Mouse (Mus musculus): ENCODE measurements around the gene Rwdd3. TPM values are rescaled to one million over a fixed set of nuclear protein-coding genes. Genes with fewer than 3 reads are reported as not detected.

Rwdd3 gene
- total RNA-seq (2021): 1 to 10 TPM; 2.0 to 2.5 TPM
- long read RNA-seq, experiment 1, partial matches to known transcripts: 0 of 6 reads
- long read RNA-seq, experiment 1, other reads (novel, unspliced or antisense): 2 of 6 reads
- long read RNA-seq, experiment 2, partial matches to known transcripts: 0 of 2 reads
- long read RNA-seq, experiment 2, other reads (novel, unspliced or antisense): 1 of 2 reads

GRCm38 (mm10) chr3:121171243-121171871, at the start of gene Rwdd3:
Gene Rwdd3 (minus strand): TSS chr3:121171695.
- intact Hi-C loops (cut with DNase I): loop anchor here (2.0 to 5.0 kb wide), 4 partner anchors 91 to 329 kb away; no protein-coding TSS in a partner anchor
- peak; percentile 93 for DNase-seq
- Histone ChIP-seq H3K4me3 (peak within 1 kb of the TSS; percentile 90), H3K27ac (peak within 1 kb of the TSS; percentile 86)
- peak; percentile 98 for TF ChIP-seq CTCF (IDR thresholded peaks at IDR 0.05)

- Histone ChIP-seq H3K4me3 (no peak overlapping the region), H3K27ac (peak overlapping the region; percentile 84)
- DNase-seq: no peak
- intact Hi-C loops (cut with DNase I): loop anchor here (5.0 kb wide), 1 partner anchor 40 kb away; no protein-coding TSS in a partner anchor
- TF ChIP-seq CTCF (IDR thresholded peaks at IDR 0.05): no peak
These were observed 45.5 kb upstream of the Rwdd3 start for GRCm38 (mm10) chr3:121217011-121217410.

GRCm38 (mm10) chr3:121213501-121213900, 42.0 kb upstream of the Rwdd3 start:
- Histone ChIP-seq H3K27ac (no peak overlapping the region), H3K4me3 (no peak overlapping the region)
- no peak for DNase-seq
- intact Hi-C loops (cut with DNase I): no loop called here
- no peak for TF ChIP-seq CTCF (IDR thresholded peaks at IDR 0.05)

- intact Hi-C loops (cut with DNase I): no loop called here
- Histone ChIP-seq H3K27ac (peak overlapping the region; percentile 54; the same call in 1 of the 2 replicates), H3K4me3 (no peak overlapping the region)
- TF ChIP-seq CTCF (IDR thresholded peaks at IDR 0.05): peak; percentile 23; the same call in 1 of the 2 replicates
- no peak for DNase-seq
These were observed 40.7 kb upstream of the Rwdd3 start for GRCm38 (mm10) chr3:121212156-121212555.

- intact Hi-C loops (cut with DNase I): no loop called here
- no peak overlapping the region for H3K4me3 ChIP-seq
- no peak for DNase-seq
- no peak overlapping the region for H3K27ac ChIP-seq
- TF ChIP-seq CTCF (IDR thresholded peaks at IDR 0.05): no peak
These were observed 37.5 kb upstream of the Rwdd3 start for GRCm38 (mm10) chr3:121208994-121209393.

- intact Hi-C loops (cut with DNase I): no loop called here
- DNase-seq: peak; percentile 44
- TF ChIP-seq CTCF (IDR thresholded peaks at IDR 0.05): no peak
- peak overlapping the region; percentile 57 for H3K4me3 ChIP-seq
- peak overlapping the region; percentile 65 for H3K27ac ChIP-seq
These were observed 34.8 kb upstream of the Rwdd3 start for GRCm38 (mm10) chr3:121206202-121206882.

GRCm38 (mm10) chr3:121202638-121203037, 31.1 kb upstream of the Rwdd3 start:
- Histone ChIP-seq H3K4me3 (no peak overlapping the region), H3K27ac (no peak overlapping the region)
- DNase-seq: no peak
- intact Hi-C loops (cut with DNase I): no loop called here
- TF ChIP-seq CTCF (IDR thresholded peaks at IDR 0.05): no peak

GRCm38 (mm10) chr3:121201012-121201747, 29.7 kb upstream of the Rwdd3 start:
- no peak for TF ChIP-seq CTCF (IDR thresholded peaks at IDR 0.05)
- DNase-seq: no peak
- Histone ChIP-seq H3K4me3 (no peak overlapping the region), H3K27ac (no peak overlapping the region)
- intact Hi-C loops (cut with DNase I): no loop called here

GRCm38 (mm10) chr3:121189199-121189598, 17.7 kb upstream of the Rwdd3 start:
- intact Hi-C loops (cut with DNase I): no loop called here
- TF ChIP-seq CTCF (IDR thresholded peaks at IDR 0.05): no peak
- Histone ChIP-seq H3K27ac (no peak overlapping the region), H3K4me3 (no peak overlapping the region)
- DNase-seq: no peak

- no peak for DNase-seq
- no peak for TF ChIP-seq CTCF (IDR thresholded peaks at IDR 0.05)
- Histone ChIP-seq H3K4me3 (no peak overlapping the region), H3K27ac (no peak overlapping the region)
- intact Hi-C loops (cut with DNase I): no loop called here
These were observed 16.0 kb upstream of the Rwdd3 start for GRCm38 (mm10) chr3:121187510-121187909.

GRCm38 (mm10) chr3:121186925-121187324, 15.4 kb upstream of the Rwdd3 start:
- Histone ChIP-seq H3K4me3 (no peak overlapping the region), H3K27ac (no peak overlapping the region)
- intact Hi-C loops (cut with DNase I): no loop called here
- TF ChIP-seq CTCF (IDR thresholded peaks at IDR 0.05): no peak
- DNase-seq: no peak

GRCm38 (mm10) chr3:121185197-121185596, 13.7 kb upstream of the Rwdd3 start:
- no peak for TF ChIP-seq CTCF (IDR thresholded peaks at IDR 0.05)
- intact Hi-C loops (cut with DNase I): no loop called here
- DNase-seq: no peak
- no peak overlapping the region for H3K4me3 ChIP-seq
- no peak overlapping the region for H3K27ac ChIP-seq

- no peak for TF ChIP-seq CTCF (IDR thresholded peaks at IDR 0.05)
- H3K4me3 ChIP-seq: no peak overlapping the region
- intact Hi-C loops (cut with DNase I): no loop called here
- H3K27ac ChIP-seq: no peak overlapping the region
- DNase-seq: no peak
These were observed 4.5 kb upstream of the Rwdd3 start for GRCm38 (mm10) chr3:121176011-121176410.

Data from gastrocnemius, adult 2 months (tissue).